Mouse (Mus musculus): ENCODE data around the gene Iqgap2. TPM values are rescaled to one million over a fixed set of nuclear protein-coding genes. Genes with fewer than 3 reads are reported as not detected.

The Iqgap2 gene
- polyA plus RNA-seq, 1 experiment from 2014 or later: 12.7 TPM

DNA sequence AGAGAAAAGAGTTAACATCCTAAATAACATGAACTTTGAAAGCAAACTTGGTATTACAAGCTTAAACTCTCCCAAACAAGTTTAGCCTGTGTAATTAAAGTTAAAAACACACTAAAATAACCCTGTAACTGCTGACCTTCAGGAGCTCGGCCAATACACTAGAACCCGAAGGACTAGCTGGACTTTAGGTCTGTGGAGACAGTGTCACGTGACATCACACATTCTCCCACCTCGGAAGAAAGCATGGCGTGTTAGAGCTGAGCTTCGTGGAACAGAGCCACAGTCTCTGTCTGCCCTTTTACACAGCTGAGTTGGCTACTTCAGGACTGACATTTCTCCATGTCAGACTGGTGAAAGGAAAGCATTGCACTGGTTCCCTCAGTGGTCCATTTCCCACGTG lies 4.3 kb downstream of the Iqgap2 start:
- DNase-seq (ENCODE audit: low spot score): no peak

DNA sequence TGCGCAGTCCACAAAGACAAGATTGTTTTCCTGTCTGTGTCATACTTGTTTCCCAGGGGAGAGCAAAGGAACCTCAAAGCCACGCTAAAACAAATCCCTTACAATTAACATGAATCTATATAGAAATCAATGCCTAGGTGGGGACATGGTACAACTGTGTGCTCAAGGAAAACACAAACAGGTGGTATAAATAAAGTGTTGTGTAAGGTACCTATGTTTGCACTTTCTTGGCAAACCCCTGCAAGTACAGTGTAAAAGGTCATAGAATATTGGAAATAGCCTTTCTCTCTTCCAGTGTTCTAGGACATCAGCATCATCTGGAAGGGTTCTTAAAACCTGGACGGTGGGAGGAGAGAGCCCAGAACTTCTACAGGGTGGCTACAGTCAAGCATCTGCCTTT lies 7.3 kb downstream of the Iqgap2 start:
- DNase-seq (ENCODE audit: low spot score): no peak

DNA sequence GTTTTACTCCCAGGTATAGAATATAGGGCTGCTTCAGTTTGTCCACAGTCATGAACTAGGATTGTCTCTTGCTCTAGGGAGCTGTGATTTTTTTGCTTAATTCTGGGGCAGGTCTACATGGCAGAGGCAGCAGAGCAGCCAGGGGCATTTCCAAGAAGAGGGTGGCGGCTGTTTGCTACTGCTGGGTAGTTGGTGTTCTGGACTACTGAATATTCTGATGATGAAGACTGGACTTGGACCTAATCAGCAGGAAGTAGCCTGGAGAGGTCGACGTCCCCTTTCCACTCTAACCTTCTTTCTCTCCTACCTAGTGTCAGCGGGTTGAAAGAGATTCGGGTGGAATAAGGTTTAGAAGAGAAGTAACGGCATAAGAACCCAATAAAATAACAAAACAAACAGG lies 9.7 kb downstream of the Iqgap2 start:
- no peak for DNase-seq (ENCODE audit: low spot score)

DNA sequence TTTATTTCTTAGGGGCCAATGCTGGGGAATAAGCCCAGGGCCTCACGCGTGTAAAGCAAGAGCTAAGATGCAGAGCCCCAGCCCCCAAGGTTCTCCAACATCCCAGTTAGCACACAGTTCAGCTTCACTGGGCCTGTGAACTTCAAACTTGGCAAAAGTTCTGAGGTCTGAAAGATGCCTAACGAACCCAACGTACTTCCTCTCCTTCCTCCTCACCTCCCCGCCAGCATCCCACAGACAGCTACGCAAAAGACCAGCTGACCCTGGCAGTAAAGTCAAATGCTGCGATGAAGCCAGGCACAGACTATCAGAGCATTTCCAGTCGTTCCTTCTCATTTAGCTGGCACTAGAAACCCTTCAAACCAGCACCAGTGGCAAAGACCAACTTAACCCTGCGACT lies 10.3 kb downstream of the Iqgap2 start:
- DNase-seq (ENCODE audit: low spot score): no peak

DNA sequence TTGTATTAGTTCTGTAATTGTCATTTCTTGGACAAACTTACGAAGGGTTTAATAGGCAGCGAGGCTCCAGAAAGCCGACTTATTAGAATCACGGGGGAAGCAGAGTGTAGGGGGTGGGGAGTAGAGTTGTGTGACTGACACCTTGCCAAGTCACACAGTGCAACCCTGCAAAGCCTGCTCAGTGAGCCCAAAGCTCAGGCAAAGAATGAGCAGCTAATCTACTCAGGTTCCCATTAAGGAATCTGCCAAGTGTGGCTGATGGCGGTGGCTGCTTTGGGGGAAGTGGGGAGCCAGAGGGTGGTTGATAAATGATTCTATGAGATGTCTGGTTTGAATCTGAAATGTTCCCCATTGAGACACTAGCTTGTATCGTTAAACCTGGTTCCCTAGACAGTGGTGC lies 11.1 kb downstream of the Iqgap2 start:
- no peak for DNase-seq (ENCODE audit: low spot score)

DNA sequence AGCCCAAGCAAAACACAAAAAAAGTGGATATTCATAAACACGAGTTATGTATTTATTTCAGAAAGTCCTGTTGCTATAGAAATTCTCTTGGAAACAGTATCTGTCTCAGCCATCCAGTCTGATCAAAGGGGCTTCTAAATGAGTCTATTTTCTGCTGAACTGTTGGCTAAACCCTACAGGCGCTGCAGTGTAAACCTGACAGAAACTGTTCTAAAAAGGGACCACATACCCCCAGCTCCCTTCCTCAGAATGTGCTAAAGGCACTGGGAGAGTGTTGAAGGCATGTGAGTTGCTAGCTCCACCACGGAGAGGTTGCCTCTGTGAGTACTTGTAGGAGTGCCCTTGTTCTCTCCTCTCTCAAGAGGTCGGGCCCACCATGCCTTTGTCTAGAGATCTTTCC lies 19.7 kb downstream of the Iqgap2 start:
- no peak for DNase-seq (ENCODE audit: low spot score)

DNA sequence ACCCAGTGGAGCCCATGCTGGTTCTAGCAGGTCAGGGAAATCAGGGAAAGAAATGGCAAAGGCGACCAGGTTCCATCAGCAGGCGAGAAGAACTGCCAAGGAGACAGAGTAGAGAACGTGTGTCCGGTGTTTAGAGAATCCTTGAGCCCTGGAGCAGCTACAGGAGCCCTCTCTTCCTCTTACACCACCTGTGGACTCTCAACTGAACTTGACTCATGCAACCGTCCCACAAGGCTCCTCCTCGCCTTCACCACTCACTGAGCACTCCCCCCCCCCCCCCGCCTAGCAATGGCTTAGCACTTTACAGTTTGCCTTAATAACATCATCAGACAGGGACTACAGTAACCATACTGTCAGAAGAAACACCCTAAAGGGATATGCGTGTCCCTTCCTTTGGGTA lies 21.1 kb downstream of the Iqgap2 start:
- no peak for DNase-seq (ENCODE audit: low spot score)

DNA sequence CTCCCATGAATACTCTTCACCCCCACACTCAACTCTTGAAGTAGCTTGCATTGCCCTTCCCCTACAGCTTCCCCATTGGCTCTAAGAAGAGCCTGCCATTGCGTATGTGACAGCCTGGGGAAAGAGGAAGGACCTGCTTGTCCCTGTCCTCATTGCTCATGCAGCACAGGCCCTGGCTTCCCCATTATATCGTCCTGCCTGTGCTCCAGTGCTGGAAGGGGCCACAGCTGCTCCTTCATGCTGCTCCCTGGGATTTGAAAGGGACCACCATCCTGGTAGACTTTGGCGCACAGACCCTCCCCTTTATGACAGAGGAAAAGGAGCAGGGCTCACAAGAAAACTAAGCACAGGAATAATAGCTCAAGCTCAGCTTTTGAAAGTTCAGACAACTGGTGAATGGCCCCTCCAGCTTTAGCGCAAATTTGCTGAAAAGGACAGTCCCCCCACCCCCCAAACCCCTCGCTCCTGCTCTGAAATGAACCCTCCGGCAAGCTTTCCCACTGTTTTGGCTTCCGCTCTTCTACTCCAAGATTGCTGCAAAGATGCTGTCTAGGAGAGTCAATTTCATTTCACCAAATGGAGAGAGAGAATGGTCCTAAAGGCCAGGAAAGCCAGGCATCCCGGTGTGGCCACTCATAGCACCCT lies 22.7 kb downstream of the Iqgap2 start:
- DNase-seq (ENCODE audit: low spot score): no peak

DNA sequence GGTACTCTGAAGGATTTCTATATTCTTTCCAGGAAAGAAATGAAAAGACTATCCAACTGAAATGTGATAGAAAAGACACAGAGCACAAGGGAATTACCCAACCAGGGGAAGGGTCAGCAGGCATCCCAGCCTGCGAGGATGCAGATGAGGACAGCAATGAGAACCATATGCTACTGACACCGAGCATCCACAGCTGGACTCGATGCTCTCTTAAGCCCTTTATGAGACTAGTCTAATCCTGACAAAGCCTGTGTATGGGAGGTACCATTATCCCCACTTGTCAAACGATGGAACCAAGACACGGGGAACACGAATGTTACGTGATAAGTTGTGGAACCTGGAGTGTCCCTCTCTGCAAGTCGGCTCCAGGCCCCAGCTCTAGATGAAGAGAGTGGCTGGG lies 29.5 kb downstream of the Iqgap2 start:
- DNase-seq (ENCODE audit: low spot score): no peak

DNA sequence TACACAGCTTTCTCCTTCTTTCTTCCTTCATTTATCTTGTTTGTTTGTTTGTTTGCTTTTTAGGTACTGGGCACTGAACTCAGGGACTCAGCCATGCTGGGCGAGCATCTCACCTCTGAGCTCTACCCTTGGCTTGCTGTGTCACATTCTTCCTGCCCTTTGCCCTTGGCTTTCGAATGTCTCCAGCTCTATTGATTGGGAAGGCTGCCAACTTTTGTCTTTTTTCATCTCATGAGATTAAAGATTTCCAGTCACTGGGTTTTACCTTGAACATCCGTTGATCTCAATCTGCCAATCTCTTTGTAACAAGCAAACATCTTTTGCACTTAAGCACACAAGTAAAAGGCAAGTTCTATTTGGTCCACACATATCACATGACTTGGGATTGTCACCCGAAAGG lies 32.5 kb downstream of the Iqgap2 start:
- no peak for DNase-seq (ENCODE audit: low spot score)

DNA sequence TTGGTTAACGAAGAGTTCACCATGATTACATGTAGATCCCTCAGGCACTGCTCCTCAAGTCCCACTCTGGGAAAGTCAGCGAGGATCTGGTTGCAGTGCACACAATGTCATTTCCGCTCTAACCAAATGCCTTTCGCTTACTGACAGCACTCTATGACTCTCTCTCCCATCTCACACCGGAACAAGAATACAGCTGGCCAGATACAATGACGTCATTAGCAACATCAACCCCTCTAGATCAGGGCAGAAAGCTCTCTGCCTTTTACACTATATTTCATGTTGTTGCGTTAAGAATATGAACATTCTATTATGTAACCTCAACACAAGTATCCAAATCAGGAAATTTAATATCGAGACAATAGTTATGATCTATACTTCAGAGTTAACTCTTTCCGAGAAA lies 32.9 kb downstream of the Iqgap2 start:
- DNase-seq (ENCODE audit: low spot score): no peak

DNA sequence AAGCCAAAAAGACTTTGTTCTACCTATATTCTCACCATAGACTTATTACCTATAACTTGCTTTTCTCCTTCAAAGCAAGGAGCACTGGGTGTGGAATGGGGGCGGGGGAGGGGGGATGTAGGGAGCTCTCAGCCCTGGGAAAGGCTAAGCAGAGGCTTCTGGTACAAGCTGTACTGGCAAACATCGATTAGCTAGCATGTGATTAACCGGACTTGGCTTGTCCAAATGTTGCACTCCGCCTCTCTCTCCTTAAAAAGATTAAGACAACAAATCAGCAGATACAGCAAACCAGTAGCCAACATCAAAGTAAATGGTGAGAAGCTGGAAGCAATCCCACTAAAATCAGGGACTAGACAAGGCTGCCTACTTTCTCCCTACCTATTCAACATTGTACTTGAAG lies 36.2 kb downstream of the Iqgap2 start:
- DNase-seq (ENCODE audit: low spot score): no peak

DNA sequence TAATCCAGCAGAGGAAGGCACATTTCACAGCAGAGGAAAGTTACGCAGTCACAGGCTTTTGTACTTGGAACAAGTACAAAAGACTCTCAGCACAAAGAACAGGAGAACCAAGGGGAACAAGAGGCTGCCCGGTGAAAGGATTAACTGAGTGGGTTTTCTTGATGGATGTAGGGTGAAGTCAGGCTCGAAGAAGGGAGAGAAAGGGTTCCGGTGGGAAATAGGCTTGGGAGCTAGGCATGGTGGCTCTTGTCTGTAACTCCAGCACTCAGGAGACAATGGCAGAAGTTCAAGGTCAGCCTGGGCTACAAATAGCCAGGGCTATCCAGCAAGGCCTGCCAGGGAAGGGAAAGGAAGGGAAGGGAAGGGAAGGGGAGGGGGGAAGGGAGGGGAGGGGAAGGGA lies 40.1 kb downstream of the Iqgap2 start:
- DNase-seq (ENCODE audit: low spot score): no peak

DNA sequence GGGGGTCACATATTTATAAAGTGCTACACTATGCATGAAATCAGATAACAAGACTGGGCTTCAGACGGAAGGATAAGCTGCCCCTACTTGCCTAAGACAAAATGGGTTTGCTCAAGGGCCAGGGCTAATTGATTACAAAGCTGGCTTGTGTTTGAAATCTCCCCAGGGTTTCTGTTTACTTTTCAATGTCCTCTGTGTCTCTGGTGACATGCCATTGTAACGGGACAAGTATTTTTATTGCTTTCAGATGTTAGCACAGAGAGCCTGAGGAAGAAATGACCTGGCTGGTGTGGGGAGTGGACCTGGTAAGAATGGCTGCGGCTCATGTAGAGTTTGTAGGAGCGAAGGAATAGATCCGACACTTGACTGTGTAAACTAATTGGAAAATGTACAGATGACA lies 41.3 kb downstream of the Iqgap2 start:
- DNase-seq (ENCODE audit: low spot score): no peak

DNA sequence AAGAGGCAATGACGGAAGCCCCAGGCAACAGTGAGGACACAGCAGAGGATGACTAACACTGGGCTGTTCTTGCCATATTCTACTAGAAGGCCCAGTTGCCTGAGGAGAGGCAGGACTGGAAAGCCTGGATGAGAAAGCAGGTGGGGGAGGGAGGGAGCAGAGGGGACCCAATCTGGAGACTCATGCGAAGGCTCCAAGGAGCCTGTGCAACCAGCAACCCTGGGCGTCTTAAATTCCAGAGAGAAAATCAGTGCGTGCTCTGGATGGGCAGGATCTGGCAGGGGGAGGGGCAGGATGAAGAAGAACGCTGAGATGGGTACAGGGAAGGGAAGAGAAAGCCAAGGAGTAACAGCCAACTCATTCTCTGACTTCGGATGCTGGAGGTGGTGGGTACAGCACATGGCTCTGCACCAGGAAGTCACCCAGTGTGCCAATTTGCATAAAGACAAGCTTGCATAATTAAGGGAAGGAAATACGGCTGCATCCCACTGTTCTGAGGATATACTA lies 42.2 kb downstream of the Iqgap2 start:
- no peak for DNase-seq (ENCODE audit: low spot score)

DNA sequence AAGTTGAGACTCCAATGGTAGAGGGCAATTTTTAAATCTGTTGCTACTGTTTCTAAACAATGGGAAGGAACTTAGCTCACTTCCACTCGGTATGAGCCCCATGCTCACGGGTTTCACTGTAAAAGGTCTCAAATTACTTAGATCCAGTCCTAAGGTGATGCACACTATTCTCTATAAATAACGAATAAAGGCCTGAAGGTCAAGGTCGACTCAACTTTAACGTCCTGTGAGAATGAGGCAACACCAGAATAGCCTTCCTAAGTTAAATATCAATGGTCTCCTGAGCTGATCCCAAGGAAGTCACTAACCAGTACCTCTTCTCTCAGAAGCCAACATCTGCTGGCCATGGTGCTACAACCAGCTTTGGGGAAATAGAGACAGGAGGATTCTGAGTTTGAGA lies 45.4 kb downstream of the Iqgap2 start:
- no peak for DNase-seq (ENCODE audit: low spot score)

DNA sequence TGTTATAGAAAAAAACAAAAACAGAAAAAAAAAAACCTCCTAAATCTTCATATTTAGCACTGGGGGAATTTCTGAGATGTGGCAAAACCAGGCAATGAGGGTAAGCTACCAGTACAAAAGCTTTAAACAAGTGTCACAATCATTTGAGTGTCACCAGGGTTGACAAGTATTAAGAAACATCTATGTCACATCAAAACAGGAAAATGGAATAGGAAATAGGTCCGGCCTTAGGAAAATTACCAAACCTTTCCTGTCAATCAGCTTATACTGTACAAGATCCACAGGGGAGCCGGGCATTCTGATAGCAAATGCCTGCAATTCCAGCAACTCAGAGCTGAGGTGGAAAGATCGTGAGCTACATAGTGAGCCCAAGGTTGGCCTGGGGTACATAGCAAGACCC lies 46.8 kb downstream of the Iqgap2 start:
- no peak for DNase-seq (ENCODE audit: low spot score)

DNA sequence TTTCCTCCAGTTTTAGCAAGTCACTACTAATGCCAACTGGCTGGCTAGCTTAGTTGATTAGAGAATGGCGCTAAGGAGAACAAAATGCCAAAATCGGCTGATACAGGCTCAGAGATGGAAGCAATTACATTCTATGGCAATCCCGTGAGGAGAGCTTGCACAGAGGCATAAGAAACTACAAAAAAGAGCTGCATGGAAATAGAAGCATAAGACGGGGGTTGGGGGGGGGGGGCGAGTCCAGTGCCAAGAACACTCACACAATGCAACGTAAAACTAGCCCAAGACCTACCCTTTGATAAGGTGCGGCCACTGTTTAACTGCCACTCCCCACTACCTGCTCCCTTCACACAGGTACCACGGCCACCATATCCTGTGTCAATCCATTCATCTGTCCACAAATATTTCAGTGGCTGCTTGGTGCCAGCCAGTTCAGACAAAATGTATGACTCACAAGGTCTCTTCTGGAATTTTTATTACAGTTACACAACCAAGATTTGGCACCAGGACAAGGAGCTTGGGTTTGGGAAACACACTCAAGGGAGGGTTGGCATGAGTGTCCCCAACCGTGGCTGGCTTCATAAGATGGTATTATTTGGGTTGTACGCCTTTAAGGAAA lies 48.2 kb downstream of the Iqgap2 start:
- DNase-seq (ENCODE audit: low spot score): no peak

DNA sequence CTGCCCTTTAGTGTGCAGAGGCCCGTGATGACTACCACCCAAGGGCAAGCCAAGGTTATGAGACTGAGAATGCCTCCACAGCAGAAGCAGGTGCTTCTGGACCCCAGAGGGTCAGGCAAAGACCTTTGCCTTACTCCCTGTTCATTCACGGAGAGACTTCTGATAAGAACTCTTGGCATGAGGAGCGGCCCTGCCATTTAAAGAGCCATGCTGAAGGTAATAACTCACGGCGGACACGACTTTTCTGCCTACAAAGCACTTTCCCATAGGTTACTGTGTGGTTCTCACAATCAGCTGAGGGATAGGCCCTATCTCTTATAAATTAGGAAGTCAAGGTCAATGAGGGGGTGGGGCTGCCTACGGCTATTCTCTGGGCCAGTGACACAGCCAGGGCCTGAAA lies 48.9 kb downstream of the Iqgap2 start:
- DNase-seq (ENCODE audit: low spot score): no peak

DNA sequence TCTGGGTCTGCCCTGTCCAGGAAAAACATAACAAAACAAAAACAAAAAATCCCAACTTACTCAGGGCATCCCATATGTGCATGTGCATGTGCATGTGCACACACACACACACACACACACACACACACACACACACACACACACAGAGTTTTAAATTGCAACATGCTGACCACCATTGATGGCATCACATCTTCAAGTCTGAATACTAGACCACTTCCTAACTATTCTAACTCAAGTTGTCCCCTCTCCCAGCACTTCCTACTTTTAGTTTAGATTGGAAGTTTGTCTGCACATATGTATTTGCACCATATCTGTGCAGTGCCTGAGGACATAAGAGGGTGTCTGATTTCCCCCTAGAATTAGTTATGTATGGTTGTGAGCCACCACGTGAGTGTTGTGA lies 49.8 kb downstream of the Iqgap2 start:
- no peak for DNase-seq (ENCODE audit: low spot score)

DNA sequence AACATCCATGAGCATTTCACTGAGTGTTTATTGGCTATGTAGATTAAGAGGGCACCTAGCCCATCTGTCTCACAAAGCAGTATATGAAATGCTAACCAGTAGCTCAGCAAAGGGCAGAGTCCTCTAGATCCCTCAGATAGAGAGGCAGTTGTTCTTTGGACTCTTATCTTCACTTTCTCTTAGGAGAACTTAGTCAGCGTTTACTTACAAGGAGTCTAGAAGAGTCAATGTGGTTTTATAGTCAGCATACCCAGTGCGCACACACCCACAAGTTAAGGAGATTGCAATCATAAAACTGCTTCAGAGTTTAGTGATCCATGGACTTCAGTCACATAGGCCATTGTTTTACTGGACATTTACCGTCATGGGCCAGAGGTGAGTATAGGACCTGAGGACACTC lies 54.8 kb downstream of the Iqgap2 start:
- DNase-seq (ENCODE audit: low spot score): no peak

DNA sequence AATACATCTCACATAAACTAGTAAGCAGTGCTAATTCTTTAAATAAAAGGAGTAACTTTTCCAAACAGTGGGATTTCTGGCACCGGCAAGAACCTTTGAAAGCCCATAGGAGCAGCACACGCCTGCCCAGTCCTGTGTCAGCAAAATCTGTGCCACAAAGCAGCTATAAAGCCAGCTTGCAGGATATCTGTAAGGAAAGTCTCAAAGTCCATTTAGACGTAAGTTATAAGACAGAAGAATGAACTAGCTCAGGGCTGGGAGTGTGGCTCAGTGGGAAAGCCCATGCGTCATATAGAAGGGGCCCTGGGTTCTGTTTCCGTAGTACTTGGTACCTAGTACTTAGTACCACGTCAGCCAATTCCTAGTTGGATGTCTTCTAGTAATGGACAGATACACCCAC lies 58.2 kb downstream of the Iqgap2 start:
- DNase-seq (ENCODE audit: low spot score): no peak

DNA sequence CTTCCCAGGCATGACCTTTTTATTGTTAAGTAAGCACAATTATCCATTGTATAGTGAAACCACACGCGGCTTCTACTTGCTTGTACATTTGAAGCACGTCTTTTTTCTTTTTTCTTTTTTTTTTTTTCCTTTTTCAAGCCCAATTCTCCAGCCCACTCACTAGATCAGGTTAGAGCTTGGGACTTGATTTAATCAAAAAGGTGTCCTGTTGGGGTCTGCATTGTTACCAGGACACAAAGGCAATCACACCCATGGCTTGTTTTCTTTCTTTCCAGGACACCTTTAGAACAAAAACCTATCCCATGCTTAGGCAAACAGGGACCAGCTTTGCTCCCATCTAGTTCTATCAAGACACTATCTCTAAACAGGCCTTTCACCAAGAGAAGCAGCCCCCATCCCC lies 59.0 kb downstream of the Iqgap2 start:
- DNase-seq (ENCODE audit: low spot score): no peak

DNA sequence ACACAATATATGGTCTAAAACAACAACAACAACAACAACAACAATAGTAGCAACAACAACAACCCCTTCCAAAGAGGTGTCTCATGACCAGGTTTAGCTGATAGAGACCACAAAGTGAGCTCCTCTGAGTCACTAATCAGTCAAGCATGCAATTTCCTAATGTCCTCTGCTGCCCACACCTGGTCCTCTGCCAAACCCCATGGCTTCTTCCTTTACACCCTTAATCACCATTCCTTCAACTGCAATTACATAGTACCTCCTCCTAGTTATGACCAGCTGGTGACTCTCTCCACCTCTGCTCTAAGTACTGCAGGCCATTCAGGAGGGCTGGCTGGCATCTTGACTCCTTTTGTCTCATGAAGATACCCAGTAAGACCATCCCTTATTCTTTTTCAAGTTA lies 60.0 kb downstream of the Iqgap2 start:
- DNase-seq (ENCODE audit: low spot score): no peak
